Mouse (Mus musculus): ENCODE measurements around the gene Cdan1. TPM values are rescaled to one million over a fixed set of nuclear protein-coding genes. Genes with fewer than 3 reads are reported as not detected.

Cdan1 gene
- total RNA-seq (2021), result 1 to 10 TPM; 5.3 to 5.6 TPM
- long read RNA-seq, experiment 1, partial matches to known transcripts, result 1 of 2 reads
- long read RNA-seq, experiment 1, other reads (novel, unspliced or antisense), result 1 of 2 reads
- long read RNA-seq, experiment 2, partial matches to known transcripts, result 0 of 1 reads
- long read RNA-seq, experiment 2, other reads (novel, unspliced or antisense), result 1 of 1 reads

DNA sequence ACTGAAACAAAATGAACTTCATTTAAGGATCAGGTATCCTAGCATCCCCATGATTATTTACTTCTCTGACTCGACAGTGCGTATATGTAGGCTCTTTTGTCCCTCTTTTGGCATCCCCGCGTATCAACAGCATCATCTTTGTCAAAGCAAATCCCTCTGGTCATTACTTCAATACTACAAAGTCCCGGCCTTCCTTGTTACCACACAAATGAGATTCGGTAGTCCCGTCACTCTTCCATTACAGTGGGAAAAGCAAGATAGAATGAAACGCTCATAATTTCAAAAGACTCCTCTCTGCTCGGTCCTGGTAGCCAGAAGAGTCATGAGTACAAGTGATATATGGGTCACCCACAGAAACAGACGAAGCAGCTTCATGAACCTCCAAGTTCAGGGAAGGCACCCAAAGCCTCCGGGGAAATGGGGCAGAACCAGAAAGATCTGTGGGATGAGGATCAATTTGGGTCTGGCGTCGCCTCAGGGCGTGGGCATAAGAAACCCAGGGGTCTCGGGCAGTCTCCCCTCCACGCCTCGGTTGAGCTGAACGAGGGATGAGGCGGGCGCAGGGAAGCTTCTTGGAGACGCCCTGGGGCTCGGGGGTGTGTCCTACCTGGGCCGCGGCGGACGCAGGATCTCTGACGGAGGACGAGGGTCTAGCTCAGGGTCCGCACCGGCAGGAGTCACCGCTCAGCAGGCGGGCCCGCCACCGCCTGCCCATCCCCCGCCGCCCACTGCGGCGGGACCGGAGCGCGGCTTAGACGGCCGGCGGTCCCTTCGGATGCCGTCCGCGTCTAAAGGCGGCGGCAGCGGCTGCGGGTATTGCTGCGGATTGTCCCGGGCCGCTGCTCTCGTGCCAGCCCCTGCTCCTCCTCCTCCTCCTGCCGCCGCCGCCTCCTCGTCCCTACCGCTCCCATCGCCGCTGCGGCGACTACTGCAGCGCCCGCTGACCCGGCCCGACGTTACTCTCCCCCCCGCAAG, at the start of gene Cdan1:
Cdan1 (minus strand) TSS at position 680 of the 975 bp plus-strand sequence.
- intact Hi-C loops (cut with DNase I), result no loop called here

DNA sequence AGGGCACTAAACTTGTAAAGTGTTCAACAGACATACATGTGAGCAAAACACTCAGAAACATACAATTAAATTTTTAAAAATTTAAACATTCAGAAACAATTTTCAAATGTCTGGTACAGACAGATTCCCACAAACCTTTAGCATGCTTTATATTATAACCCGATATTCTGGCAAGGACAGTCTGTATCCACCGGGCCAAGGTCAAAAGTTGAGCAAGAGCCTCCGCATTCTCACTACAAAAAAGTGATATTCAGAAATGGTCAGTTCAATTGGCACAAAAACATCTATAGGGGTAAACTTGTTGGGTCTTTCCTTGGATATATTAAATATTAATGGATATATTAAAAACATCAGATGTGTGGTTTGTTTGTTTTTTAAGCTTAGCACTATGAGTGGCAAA, 46.4 kb upstream of the Cdan1 start:
- intact Hi-C loops (cut with DNase I), result no loop called here
- no peak for DNase-seq

More for the DNA sequence above, at the start of gene Cdan1:
- peak in 1 of 2 experiments; percentile 24 for DNase-seq

DNA sequence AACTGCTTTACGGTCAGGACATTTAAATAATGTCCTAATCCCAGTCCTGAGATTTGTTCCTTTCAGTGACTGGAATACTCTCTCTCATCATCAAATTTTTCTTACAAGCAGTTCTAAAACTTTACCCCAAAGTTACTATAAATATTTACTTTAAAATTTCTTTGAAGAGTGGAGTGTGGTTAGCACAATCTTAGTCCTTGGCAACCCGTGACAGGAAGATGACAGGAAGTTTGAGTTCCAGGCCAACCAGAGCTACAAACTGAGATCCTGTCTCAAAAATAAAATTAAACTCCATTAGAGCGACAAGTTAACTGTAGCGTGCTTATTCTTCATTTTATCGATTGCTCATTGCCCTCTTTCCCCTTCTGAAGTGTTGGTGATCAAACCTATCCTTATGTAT, 37.7 kb upstream of the Cdan1 start:
- no peak for DNase-seq
- intact Hi-C loops (cut with DNase I), result loop anchor here (5.0 kb wide), 1 partner anchor 40 kb away; no protein-coding TSS in a partner anchor

DNA sequence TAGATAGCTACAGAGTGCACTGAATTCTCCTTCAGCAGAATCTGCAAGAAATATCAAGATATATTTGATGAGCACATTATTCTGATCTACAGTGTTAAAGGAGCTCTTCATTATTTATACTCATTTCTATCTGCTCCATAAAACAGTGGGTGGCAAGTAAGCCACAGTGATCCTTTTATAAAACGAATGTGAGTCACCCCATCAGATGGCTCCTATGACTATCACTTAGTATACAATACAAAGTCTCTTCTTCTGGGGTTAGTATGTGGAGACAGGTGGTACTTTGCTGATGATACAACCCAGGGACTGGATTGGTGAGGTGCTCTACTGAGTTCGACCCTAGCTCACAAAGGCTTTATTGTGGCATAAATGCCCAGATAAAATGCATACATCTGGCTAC, 23.3 kb upstream of the Cdan1 start:
- intact Hi-C loops (cut with DNase I), result no loop called here
- DNase-seq, result no peak

DNA sequence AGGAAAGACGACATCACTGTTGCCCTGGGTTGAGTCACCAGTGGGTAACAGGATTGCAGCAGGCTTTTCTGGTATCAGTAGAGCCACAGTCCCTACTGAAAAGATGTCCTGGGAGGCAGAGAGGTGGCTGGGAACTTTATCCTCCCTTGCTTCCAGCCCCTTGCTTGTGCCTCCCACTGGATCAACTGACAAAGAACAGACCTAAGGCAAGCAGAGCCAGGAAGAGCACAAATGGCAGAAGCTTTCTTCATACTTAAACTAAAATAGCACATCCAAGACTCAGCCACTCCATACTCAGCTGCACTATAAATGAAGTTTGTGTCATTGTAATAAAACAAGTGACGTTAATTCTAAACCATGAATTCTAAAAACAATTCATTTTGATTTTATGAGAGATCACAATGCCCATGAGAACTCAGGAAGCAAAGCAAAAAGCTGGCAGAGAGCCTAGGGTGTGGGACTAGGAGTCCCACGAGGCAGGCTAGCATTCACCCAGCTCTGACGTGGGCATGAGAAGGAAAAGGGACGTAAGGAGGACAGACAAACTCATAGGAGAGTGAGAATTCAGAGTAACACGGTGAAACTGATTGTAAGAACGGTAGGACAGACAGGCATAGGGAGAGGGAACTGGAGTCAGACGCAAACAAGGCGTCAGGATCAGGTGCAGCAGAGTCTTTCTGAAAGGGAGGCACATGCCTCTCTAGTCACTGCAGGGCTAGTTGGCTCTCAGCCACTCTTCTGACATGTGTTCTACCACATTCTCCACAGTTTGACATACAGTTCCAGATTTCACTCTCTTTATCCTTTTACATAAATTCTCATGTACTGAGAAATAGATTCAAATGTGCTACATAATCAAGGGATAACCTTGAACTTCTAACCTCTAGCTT, 21.8 kb upstream of the Cdan1 start:
- DNase-seq, result no peak
- intact Hi-C loops (cut with DNase I), result no loop called here

DNA sequence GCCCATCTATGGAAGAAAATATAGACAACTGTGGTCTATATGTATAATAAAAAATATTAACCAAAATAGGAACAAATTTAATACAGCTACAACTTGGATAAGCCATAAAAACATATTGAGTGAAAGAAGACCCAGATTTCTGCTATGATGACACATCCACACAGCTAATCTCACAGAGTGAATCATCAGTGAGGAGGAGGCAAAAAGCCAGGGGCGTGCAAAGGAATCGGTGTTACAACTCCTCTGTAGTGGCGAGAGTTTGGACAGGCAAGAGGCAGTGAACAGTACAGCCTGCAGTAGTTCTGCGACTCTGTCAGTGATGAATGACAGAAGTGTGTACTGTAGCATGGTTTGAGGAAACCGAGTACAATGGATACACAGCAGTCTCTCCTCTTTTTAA, 17.4 kb upstream of the Cdan1 start:
- DNase-seq, result no peak
- intact Hi-C loops (cut with DNase I), result loop anchor here (10.0 kb wide), 2 partner anchors 133 to 383 kb away; no protein-coding TSS in a partner anchor

DNA sequence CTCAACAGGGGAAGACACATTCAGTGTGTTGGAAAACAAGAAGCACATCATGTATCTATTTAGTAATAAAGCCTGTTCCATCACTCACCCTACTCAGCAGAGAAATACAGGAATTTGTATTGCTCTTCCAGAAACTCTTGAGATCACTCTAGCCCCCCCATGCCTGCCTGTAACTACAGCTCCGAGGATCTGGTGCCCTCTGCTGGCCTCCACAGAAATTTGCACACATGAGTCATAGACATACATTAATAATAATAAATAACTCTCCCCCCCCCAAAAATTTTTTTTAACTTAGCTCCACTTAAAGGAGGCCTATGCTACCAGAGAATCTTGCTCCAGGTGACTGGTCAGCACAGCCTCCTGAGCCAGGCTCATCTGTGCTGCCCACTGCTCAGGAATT, 16.6 kb upstream of the Cdan1 start:
- intact Hi-C loops (cut with DNase I), result loop anchor here (10.0 kb wide), 2 partner anchors 132 to 382 kb away; no protein-coding TSS in a partner anchor
- DNase-seq, result no peak

DNA sequence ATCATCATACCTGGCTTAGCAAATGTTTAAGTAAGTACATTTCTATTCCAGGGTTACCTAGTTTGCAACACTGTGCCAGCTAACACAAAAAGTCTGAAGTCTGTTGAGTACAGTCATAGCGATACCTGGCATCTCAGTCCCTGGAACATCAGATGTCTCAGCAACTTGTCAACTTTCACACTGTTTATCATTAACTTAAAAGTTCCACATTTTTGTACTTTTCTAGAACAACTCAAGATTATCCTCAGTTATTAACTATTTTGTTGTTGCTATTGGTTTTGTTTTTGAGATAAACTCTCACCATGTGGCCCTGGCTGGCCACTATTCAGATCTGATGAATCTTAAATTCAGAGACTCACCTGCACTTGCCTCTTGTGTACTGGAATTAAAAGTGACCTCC, 13.5 kb upstream of the Cdan1 start:
- intact Hi-C loops (cut with DNase I), result loop anchor here (10.0 kb wide), 2 partner anchors 129 to 379 kb away; no protein-coding TSS in a partner anchor
- no peak for DNase-seq

DNA sequence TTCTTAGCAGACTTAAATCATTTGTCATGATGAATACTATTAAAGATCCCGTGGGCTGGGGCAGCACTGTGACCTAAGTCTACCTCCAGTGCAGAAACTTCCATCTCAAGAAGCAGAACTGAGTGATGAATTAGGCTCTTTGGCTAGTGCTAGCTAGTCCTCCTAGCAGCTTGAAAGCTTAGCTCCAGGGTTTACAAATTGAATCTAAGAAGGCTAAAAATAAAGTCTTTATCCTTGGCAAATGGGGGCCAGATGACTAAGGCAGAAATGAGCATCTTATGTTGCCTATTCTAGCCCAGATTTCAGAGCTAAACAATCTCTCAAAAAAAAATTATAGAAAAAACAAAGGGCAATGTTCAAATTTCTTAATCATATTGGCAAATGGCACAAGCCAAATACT, 10.8 kb upstream of the Cdan1 start:
- intact Hi-C loops (cut with DNase I), result loop anchor here (1.0 to 10.0 kb wide), 3 partner anchors 30 to 376 kb away; no protein-coding TSS in a partner anchor
- no peak for DNase-seq

DNA sequence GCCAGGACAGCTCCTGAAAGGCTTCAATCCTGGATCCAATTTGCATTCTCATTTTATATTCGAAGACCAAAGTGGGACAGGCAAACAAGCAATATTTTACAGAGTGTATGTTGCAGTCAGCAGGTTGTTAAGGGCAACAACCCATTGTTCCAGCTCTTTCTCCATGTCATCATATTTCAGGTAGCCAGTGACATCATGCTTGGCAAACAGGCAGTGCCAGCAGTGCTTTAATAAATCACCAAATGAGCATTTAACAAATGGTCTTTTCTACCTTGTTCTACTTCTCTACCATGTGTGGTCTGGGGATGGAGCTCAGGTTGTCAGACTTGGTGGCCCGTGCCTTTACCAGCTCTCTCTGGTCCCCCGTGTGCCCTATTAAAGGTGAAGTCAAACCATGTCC, 8.2 kb upstream of the Cdan1 start:
- intact Hi-C loops (cut with DNase I), result no loop called here
- DNase-seq, result no peak

DNA sequence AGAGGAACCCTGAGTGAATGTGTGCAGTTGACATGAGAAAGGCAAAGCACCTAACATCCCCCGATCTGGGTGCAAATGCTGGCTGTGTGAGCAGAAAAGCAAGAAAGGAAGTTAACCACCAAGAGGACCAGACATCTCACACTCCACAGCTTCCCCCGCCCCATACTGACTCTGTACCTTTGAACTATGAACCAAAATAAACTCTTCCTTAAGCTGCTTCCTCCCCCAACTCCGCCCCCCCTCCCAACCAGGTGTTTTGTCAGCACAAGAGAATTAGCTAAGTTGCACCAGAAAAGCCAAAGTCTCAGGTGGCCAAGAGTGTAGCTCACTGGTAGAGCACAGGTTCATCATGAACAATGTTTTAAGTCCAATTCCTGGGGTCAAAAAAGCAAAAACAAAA, 3.2 kb upstream of the Cdan1 start:
- intact Hi-C loops (cut with DNase I), result no loop called here

DNA sequence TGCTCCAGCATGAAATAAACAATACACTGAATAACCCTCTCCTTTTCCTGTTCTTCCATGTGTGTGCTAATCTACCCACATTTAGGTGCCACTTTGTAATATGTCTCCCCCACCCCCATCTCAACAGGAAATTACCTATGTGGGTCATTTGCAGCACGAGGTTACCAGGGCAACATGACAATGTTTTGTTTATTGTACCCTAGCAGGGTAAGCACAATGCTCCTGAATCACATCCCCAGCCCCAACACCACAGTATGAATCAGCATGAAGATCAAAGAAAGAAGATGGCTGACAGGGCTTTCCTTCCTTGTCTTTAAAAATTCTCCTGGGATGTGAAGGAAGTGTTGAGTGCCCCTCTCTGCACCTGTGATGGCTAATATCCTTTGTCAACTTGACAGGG, 2.7 kb upstream of the Cdan1 start:
- no peak for DNase-seq
- intact Hi-C loops (cut with DNase I), result no loop called here

More for the DNA sequence above, 3.2 kb upstream of the Cdan1 start:
- no peak for DNase-seq

DNA sequence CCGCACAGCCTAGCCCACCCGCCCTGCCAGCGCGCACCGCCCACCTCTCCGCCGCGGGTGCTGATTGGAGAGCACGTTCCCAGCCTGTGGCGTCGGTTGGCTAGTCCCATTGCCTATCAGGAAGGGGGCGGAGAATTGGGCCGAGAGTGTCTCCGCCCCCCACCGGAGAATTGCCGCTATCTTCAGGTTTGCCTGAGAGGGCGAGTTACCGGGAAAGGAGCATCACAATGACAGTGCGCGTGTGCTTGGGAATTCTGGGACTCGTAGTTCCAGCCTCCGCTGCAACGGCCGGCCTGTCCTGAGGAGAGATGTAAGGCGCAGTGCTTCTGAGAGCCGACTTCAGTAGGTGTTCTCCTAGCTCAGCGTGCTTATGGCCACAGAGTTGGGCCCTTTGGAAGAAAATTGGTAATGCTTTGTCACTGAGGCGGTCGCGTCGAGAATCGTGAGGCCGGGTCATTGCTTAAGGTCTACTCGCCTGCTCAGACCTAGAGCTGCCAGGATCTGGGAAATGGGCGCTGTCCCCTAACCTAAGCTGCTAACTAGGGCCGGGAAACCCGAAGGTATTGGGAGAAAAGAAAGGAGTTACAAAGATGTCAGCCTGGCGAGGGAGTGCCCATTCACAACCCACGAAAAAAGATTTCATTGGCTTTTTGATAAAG, 625 bp upstream of the Cdan1 start, which contains the start of gene Ttbk2:
Ttbk2 (minus strand) TSS at position 181 of the 659 bp plus-strand sequence.
- intact Hi-C loops (cut with DNase I), result no loop called here
- peak; percentile 96 to 98 for DNase-seq

DNA sequence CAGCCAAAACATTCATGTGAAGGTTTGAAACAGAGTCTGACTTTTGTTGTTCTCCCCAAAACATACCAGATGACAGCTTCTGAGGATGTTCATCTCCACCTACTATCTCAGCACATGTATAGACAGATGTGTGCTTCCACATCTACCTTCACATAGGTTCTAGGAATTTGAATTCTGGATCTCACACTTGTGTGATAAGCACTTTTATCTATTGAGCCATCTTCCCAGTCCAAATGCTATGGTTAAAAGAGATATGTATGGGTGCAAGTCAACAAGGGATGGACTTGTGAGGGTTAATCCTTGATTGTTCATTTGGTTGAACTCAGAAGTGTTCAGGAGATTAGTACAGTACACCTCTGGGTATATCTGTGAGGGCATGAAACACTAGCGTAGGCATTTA, 4.6 kb downstream of the Cdan1 start:
- intact Hi-C loops (cut with DNase I), result no loop called here
- DNase-seq, result no peak

DNA sequence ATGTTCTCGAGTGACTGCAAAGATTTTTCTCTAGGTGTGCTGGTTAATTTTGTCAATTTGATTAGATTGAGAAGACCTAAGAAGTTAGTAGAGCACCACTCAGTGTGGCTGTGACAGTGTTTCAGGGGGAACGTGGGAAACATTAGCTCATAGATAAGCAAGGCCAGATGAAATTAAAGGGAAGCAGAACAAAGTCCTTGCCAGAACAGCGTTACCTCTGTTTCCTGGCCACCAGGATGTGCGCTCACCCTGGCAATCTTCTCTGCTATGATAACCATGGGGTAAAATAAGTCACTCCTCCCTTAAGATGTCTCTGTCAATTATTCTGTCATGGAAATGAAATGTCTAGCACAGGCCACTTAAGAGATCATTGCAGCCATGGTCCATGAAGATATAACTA, 5.9 kb downstream of the Cdan1 start:
- intact Hi-C loops (cut with DNase I), result no loop called here

DNA sequence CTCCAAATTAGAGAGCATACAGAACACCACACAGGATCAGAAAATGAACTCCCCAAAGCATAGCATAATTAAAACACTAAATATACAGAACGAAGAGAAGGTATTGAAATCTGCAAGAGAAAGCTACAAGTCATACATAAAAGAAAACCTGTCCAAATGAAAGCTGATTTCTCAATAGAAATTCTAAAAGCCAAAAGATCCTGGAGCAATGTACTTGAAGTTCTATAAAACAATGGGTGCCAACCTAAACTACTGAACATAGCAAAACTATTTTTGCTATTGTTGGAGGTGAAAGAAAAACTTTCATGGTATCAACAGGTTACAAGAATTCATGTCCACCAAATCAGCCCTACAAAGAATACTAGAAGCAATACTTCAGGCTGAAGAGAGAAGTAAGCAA, 8.7 kb downstream of the Cdan1 start:
- no peak for DNase-seq

More for the DNA sequence above, 5.9 kb downstream of the Cdan1 start:
- no peak for DNase-seq

DNA sequence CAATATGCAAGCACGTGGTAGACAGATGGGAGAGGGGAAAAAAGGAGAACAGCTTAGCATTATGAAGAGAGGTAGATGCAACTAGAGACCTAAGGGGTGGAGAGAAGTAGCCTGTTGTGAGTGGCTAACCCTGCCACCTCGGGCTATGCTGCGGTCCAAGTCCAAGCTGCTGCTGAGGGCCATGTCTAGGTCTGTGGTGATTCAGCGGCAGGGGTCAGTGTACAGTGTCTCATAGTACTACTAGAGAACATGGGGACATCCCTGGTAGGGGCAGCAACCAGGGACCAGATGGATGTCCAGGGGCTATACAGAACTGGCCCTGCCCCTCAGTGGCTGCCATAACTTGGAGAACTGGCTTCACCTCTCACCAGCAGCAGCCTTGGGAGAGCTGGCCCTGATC, 14.8 kb downstream of the Cdan1 start:
- intact Hi-C loops (cut with DNase I), result no loop called here
- no peak for DNase-seq

More for the DNA sequence above, 8.7 kb downstream of the Cdan1 start:
- intact Hi-C loops (cut with DNase I), result no loop called here

DNA sequence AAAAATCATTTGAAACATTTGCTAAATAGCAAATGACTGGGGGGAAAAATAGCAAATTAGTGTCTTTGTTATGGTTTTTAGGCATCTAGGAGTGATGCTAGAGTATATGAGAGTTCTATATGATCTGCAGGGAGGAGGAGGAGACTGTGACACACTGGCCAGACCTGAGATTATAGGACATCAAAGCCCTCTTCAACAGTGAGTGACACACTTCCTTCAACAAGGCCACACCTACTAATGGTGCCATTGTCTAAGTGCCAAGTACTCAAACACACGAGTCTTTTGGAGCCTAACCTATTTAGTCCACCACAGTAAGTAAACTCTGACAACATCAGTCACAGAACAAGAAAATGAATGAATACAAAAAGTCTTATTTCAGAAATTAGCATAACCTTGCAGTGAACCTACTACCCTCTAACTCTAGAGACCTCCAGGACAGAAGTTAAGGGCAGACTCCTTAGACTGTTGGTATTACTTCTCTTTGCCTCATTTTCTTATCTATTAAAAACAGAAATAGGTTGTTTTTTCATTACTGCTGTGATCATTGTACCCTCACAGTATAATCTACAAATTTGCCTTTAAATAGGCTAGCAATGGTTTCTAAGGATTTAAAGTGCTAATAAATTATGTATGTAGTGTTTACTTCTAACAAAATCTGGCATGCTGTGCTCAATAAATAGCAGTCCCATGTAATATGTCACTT, 22.8 kb downstream of the Cdan1 start:
- no peak for DNase-seq
- intact Hi-C loops (cut with DNase I), result no loop called here
